Mouse (Mus musculus) heart, adult 8-10 months (tissue): ENCODE measurements around the gene Oas1c. TPM values are rescaled to one million over a fixed set of nuclear protein-coding genes. Genes with fewer than 3 reads are reported as not detected.
A peak's percentile ranks its signal among the peaks of the same experiment; 100 is the strongest.
"Not testable (repeated sequence)": the region's sequence is repeated elsewhere in the genome, so short reads cannot be mapped to it uniquely, and the experiment has no call there.

Source experiments
- DNase-seq: peaks from one replicate; pipeline ENCODE4 v3.0.0; 2022; ENCODE audit warnings: low spot score
- total RNA-seq, 4 experiments: library from RNA; stranded (reverse); gene quantifications; 2 replicates each; pipeline ENCODE4 v1.2.4; 2022

Oas1c gene
- total RNA-seq: under 1 TPM; 0.22 to 0.52 (median 0.30) TPM

- DNase-seq: peak; percentile 94
These were observed at the start of gene Oas1c for GRCm38 (mm10) chr5:120811951-120812819. Oas1c (minus strand) TSS chr5:120812514.

DNA sequence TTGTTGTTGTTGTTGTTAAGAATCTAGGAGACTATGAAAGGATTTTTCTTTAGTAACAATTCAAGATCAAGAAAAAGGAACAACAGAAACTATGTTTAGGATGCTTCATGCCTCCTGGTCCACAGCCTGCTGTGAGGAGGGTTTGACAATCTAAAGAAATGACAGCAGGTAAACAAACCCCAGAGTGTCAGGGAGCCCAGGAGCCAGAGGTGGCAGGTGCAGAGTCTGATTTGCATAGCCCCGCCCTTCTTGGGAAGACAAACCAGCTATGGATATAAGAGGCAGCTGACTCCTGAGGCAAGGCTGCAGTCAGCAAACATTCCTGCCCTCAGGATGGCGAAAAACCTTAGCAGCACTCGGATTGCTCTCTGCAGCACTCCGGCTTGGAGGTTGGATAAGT is 48.8 kb upstream of the Oas1c start, which contains the start of gene Oas1h:
TSS of gene Oas1h (plus strand) at position 301 of the 400 bp plus-strand sequence.
- DNase-seq: no peak

DNA sequence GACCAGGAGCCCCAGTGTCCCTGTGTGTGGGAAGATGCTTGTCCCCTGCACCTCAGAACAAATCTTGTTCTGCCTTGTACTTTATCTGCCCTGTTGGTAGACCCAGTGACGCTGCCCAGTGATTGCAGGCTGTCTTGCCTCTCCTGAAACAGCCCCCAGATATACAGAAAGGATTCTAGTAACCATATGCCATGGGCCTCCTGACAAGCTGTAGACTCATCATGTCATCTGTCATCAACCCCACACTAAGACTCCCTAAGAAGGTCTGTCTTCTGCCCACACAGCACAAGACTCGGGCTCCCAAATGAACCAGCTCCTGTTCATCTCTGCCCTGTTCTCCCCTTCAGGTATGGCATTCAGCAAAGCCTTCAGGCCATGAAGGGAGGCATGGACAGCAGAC is 46.9 kb upstream of the Oas1c start:
- no peak for DNase-seq

GRCm38 (mm10) chr5:120849601-120850136 is 37.4 kb upstream of the Oas1c start:
- no peak for DNase-seq

DNA sequence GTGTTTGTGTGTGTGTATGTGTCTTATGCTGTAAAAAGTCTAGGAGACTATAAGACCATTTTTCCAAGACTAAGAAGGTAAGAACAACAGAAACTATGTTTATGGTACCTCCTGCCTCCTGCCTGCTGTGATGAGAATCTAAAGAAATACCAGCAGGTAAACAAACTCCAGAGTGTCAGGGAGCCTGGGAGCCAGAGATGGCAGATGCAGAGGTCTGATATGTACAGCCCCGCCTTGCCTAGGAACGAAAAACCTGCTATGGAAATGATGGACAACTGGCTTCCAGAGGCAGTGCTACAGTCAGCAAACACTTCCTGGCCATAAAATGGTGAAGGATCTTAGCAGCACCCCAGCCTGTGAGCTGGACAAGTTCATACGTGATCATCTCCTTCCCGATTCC is 34.8 kb upstream of the Oas1c start, which contains the start of gene Oas1f:
TSS of gene Oas1f (plus strand) at position 301 of the 400 bp plus-strand sequence.
- DNase-seq: no peak

DNA sequence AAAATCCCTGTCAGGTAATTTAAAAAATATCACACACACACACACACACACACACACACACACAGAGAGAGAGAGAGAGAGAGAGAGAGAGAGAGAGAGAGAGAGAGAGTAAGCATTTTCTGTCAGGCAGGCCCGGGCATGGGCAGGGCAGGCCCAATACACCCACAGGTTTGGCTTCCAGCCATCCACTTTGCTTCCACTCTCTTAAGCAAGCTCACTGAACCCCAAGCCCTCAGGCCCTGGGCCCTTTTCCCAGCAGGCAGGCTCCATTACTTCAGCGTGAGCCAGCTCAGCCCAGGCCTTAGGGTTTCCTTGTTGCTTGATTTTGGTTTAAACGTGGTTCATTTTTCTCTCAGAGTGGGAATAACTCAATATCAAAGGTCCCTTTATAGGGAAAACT is 32.4 kb upstream of the Oas1c start:
- DNase-seq: no peak

DNA sequence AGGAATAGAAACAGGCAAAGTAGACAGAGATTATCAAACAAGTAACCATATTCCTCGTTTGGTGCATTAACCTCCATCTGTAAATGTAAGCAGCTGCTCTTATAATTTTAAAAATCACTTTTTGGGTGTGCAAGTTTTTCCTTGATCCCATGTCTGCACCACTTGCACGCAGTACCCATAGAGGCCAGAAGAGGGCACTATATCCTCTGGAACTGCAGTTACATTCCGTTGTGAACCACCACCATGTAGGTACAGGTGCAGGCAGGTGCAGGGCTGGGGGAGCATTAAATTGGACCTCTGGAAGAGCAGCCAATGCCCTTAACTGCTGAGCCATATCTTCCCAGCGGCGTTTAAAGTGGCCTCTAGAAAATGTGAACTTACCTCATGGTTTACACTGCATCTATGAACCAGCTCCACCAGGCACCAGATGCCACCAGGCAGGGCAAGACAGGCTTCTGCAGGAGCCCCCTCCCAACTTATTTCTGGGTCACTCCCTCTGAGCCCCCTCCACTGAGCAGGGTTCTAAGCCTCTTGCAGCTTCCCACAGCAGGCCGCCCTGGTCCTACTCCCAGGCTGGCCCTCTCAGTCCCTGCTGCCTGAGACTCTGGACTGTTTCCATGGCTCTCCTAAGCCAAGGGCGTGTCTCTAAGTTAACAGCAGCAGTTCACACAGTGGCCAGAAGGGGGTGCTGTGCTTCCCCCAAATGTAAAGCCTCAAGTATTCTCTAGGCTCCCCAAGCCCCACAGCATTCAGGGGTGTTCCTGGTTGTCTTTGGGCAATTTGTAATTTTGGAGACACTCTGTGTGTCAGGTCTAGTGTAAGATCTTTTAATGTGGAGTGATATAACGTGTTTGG is 24.6 kb upstream of the Oas1c start:
- DNase-seq: no peak

DNA sequence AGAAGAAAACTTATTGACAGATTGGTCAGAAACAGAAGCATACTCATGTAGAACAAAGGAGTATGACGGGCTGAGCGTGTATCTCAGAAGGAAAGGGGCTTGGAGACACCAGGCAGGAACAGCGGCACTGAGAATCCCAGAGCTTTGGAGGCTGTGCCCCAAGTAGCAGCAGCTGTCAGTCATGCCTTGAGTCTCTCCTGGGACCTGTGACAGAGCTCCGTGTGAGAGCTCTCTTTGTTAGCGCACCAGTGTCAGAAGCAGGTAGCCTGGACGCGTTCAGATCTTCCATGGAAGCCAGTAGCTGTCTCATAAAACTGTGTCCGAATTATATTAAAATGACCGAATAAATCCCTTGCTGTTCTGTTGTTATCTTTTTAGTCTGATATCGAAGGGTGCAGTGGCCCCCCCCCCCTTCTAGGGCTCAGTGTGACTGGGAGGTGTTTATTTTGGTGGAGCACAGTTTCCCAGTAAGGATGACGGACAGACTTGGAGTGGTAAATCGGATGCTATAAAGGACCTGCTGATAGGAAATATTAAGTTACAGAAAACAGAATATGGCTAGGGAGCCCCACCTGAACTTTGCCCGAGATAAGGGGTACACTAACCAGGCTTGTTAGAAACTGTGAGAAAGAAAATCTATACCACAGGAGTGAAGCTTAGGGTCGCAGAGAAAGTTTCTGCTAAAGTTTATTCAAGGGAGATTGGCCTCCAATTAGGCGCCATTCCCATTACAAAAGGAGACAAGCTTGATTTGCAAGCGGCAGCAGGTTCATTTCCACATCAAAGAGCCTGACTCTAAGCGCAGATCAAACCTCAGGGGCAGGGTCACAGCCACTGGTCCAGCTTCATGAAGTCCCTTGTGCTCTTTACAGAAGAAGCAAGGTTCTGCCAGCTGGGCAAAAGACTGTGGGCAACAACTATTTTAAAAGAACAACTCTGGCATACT is 21.3 kb upstream of the Oas1c start:
- DNase-seq: no peak

- DNase-seq: no peak
These were observed 18.7 kb upstream of the Oas1c start for GRCm38 (mm10) chr5:120831031-120831430.

DNA sequence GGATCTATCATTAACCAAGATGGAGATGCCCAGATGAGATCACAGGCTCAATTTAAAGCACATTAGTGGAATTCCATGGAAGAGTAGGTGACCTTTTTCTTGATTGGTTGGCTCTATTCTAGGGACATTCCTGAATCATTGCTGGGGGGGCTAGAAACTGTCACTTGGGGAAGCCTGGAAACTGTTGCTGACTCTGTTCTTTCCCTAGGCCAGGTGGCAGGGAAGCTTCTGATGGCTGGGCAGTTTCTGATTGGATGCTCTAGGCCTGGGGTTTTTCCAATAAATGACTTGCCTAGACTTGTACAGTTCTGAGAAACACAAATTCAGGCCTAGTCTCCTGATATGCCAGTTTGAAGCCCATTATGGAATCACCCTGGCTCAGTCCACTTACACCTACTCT is 6.7 kb upstream of the Oas1c start:
- DNase-seq: no peak

DNA sequence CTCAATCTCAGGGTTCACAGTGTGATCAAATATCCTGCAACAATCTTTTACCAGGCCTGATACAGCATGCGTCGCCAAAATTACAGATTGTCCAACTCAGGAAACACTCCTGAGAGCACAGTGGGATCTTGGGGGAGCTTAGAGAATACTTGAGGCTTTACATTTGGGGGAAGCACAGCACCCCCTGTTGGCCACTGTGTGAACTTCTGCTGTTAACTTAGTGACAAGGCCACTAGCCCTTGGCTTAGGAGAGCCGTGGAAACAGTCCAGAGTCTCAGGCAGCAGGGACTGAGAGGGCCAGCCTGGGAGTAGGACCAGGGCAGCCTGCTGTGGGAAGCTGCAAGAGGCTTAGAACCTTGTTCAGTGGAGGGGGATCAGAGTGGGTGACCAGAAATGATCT is 3.6 kb upstream of the Oas1c start:
- no peak for DNase-seq

DNA sequence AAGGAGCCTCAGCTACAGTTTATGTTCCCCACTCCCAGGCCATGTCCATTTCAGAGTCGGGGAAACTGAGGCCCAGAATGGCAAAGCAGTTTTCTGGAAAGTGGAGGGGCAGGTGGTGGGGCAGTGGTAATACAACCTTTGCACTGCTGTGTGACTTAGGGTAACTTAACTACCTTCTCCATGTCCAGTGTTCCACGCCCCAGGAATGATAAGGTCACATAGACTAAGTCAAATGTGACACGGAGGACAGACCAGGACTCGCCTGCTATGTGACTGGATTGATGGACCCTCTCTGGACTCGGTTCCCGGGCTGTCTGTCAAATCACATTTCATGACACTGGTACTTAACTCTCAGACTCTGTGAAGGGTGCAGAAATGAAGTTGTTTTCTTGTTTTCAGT is 709 bp upstream of the Oas1c start:
- no peak for DNase-seq

GRCm38 (mm10) chr5:120809171-120809570 is 3.1 kb downstream of the Oas1c start:
- no peak for DNase-seq

GRCm38 (mm10) chr5:120806458-120806857 is 5.9 kb downstream of the Oas1c start:
- DNase-seq: peak; percentile 20

DNA sequence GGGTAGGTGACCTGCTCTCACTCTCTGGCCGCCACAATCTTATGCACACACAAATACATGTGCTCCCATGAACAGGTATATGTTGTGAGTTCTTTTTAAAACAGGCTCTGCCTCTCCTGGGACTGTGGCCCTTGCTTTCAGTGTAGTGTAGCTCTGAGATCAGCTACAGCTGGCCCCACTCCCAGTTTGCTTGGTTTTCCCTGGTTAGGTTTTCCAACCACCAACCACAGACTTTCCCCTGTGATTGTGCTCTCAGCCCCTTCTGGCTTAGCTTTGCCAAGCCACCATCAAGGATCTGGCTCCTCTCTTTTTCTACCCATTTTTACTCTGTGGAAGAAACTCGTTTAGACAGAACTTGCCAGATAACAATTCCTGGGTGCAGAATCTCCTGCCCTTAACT is 8.7 kb downstream of the Oas1c start:
- no peak for DNase-seq

GRCm38 (mm10) chr5:120798943-120799342 is 13.4 kb downstream of the Oas1c start:
- DNase-seq: not testable (repeated sequence)

DNA sequence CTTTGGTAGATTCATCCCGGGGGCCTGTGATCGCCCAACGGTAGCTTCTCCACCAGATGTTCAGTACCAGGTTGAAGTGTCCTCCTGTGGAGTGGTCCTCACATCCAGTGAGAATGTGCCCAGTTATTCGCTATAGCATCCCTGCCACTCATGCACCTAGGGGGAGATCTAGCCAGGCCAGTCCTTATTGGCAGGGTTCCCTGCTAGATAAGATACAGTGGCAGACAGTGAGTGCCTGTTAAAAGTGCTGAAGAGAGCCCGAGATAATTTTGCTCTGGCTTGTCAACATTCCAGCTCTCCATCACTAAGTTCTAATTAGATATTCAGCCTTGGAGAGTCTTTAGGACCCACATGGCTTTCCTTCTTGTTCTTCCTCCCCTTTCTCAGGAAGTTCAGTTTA is 14.2 kb downstream of the Oas1c start:
- not testable (repeated sequence) for DNase-seq

GRCm38 (mm10) chr5:120795480-120796034 is 16.8 kb downstream of the Oas1c start, which contains the start of gene Oas1e:
Oas1e (minus strand) TSS chr5:120795530.
- not testable (repeated sequence) for DNase-seq

DNA sequence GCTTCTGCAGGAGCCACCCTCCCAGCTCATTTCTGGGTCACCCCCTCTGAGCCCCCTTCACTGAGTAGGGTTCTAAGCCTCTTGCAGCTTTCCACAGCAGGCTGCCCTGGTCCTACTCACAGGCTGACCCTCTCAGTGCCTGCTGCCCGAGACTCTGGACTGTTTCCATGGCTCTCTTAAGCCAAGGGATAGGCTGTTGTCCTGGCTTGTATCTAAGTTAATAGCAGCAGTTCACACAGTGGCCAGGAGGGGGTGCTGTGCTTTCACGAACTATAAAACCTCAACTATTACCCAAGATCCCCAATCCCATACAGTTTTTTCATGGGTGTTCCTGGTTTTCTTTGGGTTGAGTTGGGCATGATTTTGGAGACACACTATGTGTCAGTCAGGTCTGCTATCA is 19.3 kb downstream of the Oas1c start:
- DNase-seq: no peak

- DNase-seq: no peak
These were observed 25.3 kb downstream of the Oas1c start for GRCm38 (mm10) chr5:120787042-120787441.

DNA sequence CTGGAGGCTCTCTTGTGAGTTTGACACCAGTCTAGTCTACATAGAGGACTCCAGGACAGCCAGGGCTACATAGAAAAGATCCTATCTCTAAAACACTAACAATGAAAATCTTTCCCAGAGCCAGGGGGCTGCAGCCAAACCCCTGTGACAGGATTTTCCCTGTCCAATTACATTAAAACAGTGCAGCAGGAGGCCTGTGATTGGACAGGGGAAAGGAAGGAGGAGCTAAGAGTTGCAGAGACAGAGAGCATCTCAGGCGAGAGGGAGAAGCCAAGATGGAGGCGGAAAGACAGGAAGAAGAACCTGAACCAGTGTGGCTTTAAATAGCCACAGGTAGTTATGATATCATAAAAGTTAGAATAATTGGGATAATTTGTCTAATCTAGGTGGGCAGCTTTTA is 29.9 kb downstream of the Oas1c start:
- DNase-seq: no peak
